Mouse (Mus musculus) neural tube, embryonic 11.5 days (tissue): ENCODE results near the gene Hic1. TPM values are rescaled to one million over a fixed set of nuclear protein-coding genes. Genes with fewer than 3 reads are reported as not detected.

Experiments
- ATAC-seq: fragments of 200-750 bp; cut with Nextera tagmentation; 2 replicates; pipeline ENCODE4 v1.8.0; 2017; ENCODE audit warnings: moderate number of reproducible peaks, mild to moderate bottlenecking, moderate TSS enrichment, moderate library complexity; ENCODE audit not compliant: insufficient read depth, low FRiP score, low TSS enrichment
- DNase-seq: peaks from one replicate; pipeline ENCODE4 v3.0.0-alpha.2; 2015; ENCODE audit warnings: low spot score
- H3K27ac ChIP-seq: fragments of 300-500 bp; sonication (generic); 2 replicates; pipeline ENCODE4 v1.5.1; 2014; ENCODE audit warnings: low read depth, mild to moderate bottlenecking, low read length
- H3K27me3 ChIP-seq: fragments of 300-500 bp; sonication (generic); 2 replicates; pipeline ENCODE4 v1.6.1; 2014; ENCODE audit warnings: mild to moderate bottlenecking, low read length, mixed read lengths; ENCODE audit not compliant: control insufficient read depth, insufficient read depth
- H3K36me3 ChIP-seq: fragments of 300-500 bp; sonication (generic); 2 replicates; pipeline ENCODE4 v1.6.1; 2014; ENCODE audit warnings: mild to moderate bottlenecking, low read length, moderate library complexity, mixed read lengths; ENCODE audit not compliant: control insufficient read depth, insufficient read depth
- H3K4me1 ChIP-seq: fragments of 300-500 bp; sonication (generic); 2 replicates; pipeline ENCODE4 v1.6.1; 2014; ENCODE audit warnings: low read length, mixed read lengths; ENCODE audit not compliant: control insufficient read depth, insufficient read depth
- H3K4me2 ChIP-seq: fragments of 300-500 bp; sonication (generic); 2 replicates; pipeline ENCODE4 v1.6.1; 2014; ENCODE audit warnings: low read depth, mild to moderate bottlenecking, moderate library complexity
- H3K4me3 ChIP-seq: fragments of 300-500 bp; sonication (generic); 2 replicates; pipeline ENCODE4 v1.5.1; 2014; ENCODE audit warnings: low read depth, low read length
- H3K9ac ChIP-seq: fragments of 300-500 bp; sonication (generic); 2 replicates; pipeline ENCODE4 v1.6.1; 2014; ENCODE audit warnings: mild to moderate bottlenecking, low read length
- H3K9me3 ChIP-seq: fragments of 300-500 bp; sonication (generic); 2 replicates; pipeline ENCODE4 v1.6.1; 2016; ENCODE audit warnings: low read length; ENCODE audit not compliant: control insufficient read depth
- WGBS: fragments of 180-500 bp; shearing (Covaris S2); extraction: QIAGEN DNeasy Blood & Tissue Kit; methylation state at CpG from one replicate; pipeline ENCODE4 v1.1.7; 2014; 5-methylcytosine and 5-hydroxymethylcytosine counted together
- polyA plus RNA-seq: library from polyadenylated mRNA; unstranded; fragments of >200 nt; fragmentation: Nextera tagmentation; extraction: Ambion mirVana; gene quantifications from 2 replicates; pipeline ENCODE4 v1.2.1, GENCODE M21; 2014

Gene Hic1
- polyA plus RNA-seq, 1 experiment from 2014 or later, result 4.1 TPM

- Histone ChIP-seq H3K4me3 (peak overlapping the region; percentile 43), H3K4me2 (peak overlapping the region; percentile 69), H3K4me1 (peaks cover 21% of the 10 kb centered on the region; the same call in 1 of the 2 replicates), H3K9ac (peak overlapping the region; percentile 0; the same call in 1 of the 2 replicates), H3K27me3 (peaks cover 58% of the 10 kb centered on the region), H3K36me3 (no peaks in the 10 kb centered on the region), H3K27ac (no peak overlapping the region), H3K9me3 (no peaks in the 10 kb centered on the region)
- DNase-seq (peak; percentile 55), ATAC-seq (no peak)
- under 1% methylated on average over 39 of the region's 39 CpGs for WGBS
Measured at GRCm38 (mm10) chr11:75194850-75195461, 25.6 kb upstream of the Hic1 start.

DNA sequence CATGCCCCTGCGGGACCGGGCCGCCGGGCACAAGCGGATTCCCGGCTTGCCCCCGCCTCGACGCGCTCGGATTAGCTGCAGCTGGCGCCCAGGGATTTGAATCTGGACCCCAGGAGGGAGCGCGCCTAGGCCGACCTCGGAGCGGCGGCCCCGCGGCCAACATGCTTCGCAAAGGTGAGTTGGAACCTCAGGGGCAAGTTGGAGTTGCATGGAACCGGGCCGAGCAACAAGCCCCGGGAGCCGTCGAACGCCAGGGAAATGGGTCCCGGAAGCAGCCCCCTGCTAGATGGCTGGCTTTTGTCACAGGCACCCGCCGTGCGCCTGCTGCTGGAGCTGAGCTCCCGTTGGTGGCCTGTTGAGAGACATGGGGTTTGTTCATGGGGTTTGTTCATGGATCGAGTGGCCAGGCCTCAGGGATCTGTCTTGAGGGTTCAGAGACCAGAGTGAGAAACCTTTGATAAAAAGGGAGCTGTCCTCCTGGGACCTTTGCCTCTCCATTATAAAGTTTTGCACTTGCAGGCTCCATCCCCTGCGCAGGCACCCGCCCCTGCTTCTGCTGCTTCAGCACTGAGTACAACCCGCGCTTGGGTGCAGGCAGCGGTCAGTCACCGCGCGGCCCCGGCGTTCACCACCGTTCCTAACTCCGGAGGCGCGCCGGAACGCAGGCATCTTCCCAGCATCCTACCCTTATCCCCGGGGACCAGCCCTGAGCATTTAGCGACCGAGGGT lies 25.0 kb upstream of the Hic1 start:
- DNase-seq, result peak; percentile 35

DNA sequence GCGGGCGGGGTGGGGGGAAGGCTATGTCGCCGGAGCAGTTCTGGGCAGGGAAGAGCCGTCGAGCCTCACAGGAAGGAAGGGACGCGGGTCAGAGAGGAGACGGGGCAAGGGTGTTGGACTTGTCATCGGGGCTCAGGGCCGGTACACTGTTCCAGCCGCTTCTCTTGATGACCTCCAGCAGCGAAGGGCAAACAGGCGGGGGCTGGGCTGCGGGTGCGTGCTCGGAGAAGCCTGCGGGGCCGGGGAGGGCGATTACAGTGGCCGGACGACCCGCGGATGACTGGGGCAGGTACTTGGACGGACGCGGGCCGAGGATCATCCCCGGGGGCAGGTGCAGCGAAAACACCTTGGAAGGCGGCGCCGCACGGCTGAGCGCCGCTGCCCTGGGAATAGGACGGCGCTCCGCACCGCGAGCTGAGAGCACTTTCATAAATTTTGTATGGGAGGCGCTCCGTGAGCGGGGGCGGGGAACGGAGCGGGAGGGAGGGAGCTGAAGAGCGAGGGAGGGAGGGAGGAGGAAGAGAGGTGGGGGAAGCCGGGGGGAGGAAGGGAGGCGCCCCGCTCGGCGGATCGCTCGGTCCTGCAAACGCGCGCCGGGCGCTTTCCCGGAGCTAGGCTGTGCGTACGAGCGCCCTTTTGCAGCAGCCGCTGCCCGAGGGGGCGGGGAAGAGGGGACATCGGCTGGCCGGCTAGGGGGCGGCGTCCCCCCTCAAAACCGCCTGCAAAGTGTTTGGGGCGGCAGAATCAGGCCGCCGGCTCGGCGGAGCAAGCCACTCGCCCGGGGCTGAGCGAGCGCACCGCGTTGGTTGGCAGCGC lies 24.1 kb upstream of the Hic1 start, which contains the start of gene Rtn4rl1:
TSS of gene Rtn4rl1 (plus strand) at position 528 of the 816 bp plus-strand sequence.
- Histone ChIP-seq H3K9me3 (no peaks in the 10 kb centered on the region), H3K4me2 (peak within 1 kb of the TSS; percentile 69), H3K4me3 (peak within 1 kb of the TSS; percentile 43), H3K4me1 (peaks cover 25% of the 10 kb centered on the region), H3K27ac (no peak within 1 kb of the TSS), H3K27me3 (peaks cover 58% of the 10 kb centered on the region), H3K36me3 (no peaks in the 10 kb centered on the region), H3K9ac (peak within 1 kb of the TSS; percentile 47)
- under 1% methylated on average over 74 of the region's 84 CpGs for WGBS
- peak; percentile 52 for DNase-seq
- no peak for ATAC-seq

More for the DNA sequence above, 25.0 kb upstream of the Hic1 start:
- WGBS, result under 1% methylated on average over 52 of the region's 52 CpGs
- Histone ChIP-seq H3K4me3 (peak overlapping the region; percentile 43), H3K27ac (no peak overlapping the region), H3K4me2 (peak overlapping the region; percentile 69), H3K9ac (peak overlapping the region; percentile 47), H3K36me3 (no peaks in the 10 kb centered on the region), H3K27me3 (peaks cover 58% of the 10 kb centered on the region), H3K4me1 (peaks cover 25% of the 10 kb centered on the region), H3K9me3 (no peaks in the 10 kb centered on the region)
- ATAC-seq, result no peak

GRCm38 (mm10) chr11:75192336-75193214 lies 23.3 kb upstream of the Hic1 start:
- WGBS, result 25% methylated on average over 13 of the region's 13 CpGs
- Histone ChIP-seq H3K4me1 (peaks cover 25% of the 10 kb centered on the region), H3K9ac (no peak overlapping the region), H3K36me3 (no peaks in the 10 kb centered on the region), H3K27ac (no peak overlapping the region), H3K4me3 (0 out of 2 replicates have a peak overlapping the region, but pooled peaks have one; percentile 2), H3K9me3 (no peaks in the 10 kb centered on the region), H3K27me3 (peaks cover 58% of the 10 kb centered on the region), H3K4me2 (peak overlapping the region; percentile 69)
- ATAC-seq (no peak), DNase-seq (peak; percentile 74)

- H3K9me3 ChIP-seq, result no peaks in the 10 kb centered on the region
- peaks cover 25% of the 10 kb centered on the region for H3K4me1 ChIP-seq
- H3K36me3 ChIP-seq, result no peaks in the 10 kb centered on the region
- WGBS, result 73% methylated on average over 6 of the region's 6 CpGs
- no peak overlapping the region for H3K27ac ChIP-seq
- H3K27me3 ChIP-seq, result peaks cover 53% of the 10 kb centered on the region
- ATAC-seq (no peak), DNase-seq (no peak)
- no peak overlapping the region for H3K4me2 ChIP-seq
- H3K4me3 ChIP-seq, result no peak overlapping the region
- H3K9ac ChIP-seq, result no peak overlapping the region
Measured at GRCm38 (mm10) chr11:75191841-75192240, 22.5 kb upstream of the Hic1 start.

DNA sequence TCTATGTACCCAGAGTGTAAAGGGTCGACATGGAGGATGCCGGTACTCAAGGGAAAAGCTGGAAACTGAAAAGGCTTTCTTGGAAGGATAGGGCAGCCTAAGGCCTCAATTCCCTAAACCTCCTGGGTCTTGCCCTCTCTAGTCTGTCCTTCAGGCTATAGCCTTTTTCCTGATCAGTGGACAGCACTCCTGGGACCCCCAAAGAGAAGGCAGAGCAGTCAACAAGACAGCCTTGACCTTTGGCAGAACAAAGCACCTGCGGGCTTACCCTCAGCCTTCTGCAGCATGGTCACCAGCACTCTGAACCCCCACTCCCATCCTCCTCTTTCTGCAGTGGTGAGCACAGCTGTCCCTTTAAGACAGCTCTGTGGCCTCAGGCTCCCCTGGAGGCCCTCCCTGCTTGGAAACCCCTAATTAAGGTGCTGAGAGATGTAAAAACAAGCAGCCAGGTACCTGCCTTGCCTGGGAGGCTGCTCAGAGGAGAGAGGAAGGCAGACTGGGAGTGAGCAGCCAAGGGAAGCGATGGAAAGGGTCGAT lies 21.7 kb upstream of the Hic1 start, which contains the start of gene Dph1:
TSS of gene Dph1 (minus strand) at position 337 of the 537 bp plus-strand sequence.
- H3K36me3 ChIP-seq, result no peaks in the 10 kb centered on the region
- no peak for ATAC-seq
- peaks cover 45% of the 10 kb centered on the region for H3K27me3 ChIP-seq
- H3K27ac ChIP-seq, result no peak within 1 kb of the TSS
- 47% methylated on average over 5 of the region's 5 CpGs for WGBS
- peak within 1 kb of the TSS; percentile 74 for H3K4me3 ChIP-seq
- H3K4me1 ChIP-seq, result peaks cover 25% of the 10 kb centered on the region
- no peak for DNase-seq
- H3K4me2 ChIP-seq, result peak within 1 kb of the TSS; percentile 79
- H3K9ac ChIP-seq, result peak within 1 kb of the TSS; percentile 58
- no peaks in the 10 kb centered on the region for H3K9me3 ChIP-seq

DNA sequence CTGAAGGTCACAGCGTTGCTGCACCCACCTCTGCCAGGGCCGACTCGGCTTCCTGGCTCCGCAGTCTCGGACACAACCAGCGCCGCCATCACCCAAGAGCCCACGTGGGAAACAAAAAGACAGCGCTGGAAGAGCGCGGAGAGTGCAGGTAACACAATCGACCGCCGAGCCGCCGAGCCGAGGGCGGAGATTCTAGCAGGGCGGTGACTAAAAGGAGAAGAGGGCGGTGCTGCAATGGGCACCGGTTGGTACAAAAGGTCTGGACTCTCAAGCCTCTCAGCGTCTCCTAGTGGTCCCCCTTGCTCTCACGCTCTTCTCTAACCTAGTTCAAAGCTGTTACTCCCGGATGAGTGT lies 21.0 kb upstream of the Hic1 start:
- ATAC-seq, result peak; percentile 62; the same call in 1 of the 2 replicates
- Histone ChIP-seq H3K36me3 (no peaks in the 10 kb centered on the region), H3K27me3 (peaks cover 38% of the 10 kb centered on the region), H3K4me3 (peak overlapping the region; percentile 74), H3K9me3 (no peaks in the 10 kb centered on the region), H3K9ac (peak overlapping the region; percentile 58), H3K27ac (no peak overlapping the region), H3K4me2 (peak overlapping the region; percentile 79), H3K4me1 (peaks cover 25% of the 10 kb centered on the region)
- peak; percentile 89 for DNase-seq
- 0% methylated on average over 24 of the region's 24 CpGs for WGBS
